Mouse (Mus musculus): Measurements from ENCODE around the gene Sspo.

GRCm38 (mm10) chr6:48439654-48440053 is 8.4 kb upstream of the Sspo start:
- TF ChIP-seq MYOG (IDR thresholded peaks at IDR 0.05; ENCODE audit: control insufficient read depth in 1 of 3, insufficient read depth in 1 of 3, insufficient read length in 2 of 3, low read depth in 2 of 3) (no peak), POLR2A (IDR thresholded peaks at IDR 0.05; ENCODE audit: insufficient read length, low read depth) (no peak), CEBPB (IDR thresholded peaks at IDR 0.05; ENCODE audit: insufficient read depth, poor library complexity, severe bottlenecking) (no peak), POLR2AphosphoS2 (IDR thresholded peaks at IDR 0.05; ENCODE audit: insufficient read length, low read depth) (no peak), REST (IDR thresholded peaks at IDR 0.05; ENCODE audit: insufficient read depth, insufficient read length) (no peak), E2F4 (IDR thresholded peaks at IDR 0.05; ENCODE audit: insufficient read depth) (no peak), MAX (IDR thresholded peaks at IDR 0.05; ENCODE audit: low read depth) (no peak), USF1 (IDR thresholded peaks at IDR 0.05; ENCODE audit: low read depth) (no peak), SRF (IDR thresholded peaks at IDR 0.05; ENCODE audit: control insufficient read depth, insufficient read length, low read depth) (no peak)
